Mouse (Mus musculus) neutrophil, adult 59 days (primary cell): ENCODE data around the gene Gm15155. TPM values are rescaled to one million over a fixed set of nuclear protein-coding genes. Genes with fewer than 3 reads are reported as not detected.

Experiments
- total RNA-seq, 2 experiments: library from RNA; stranded (reverse); gene quantifications; 1 replicate in 1 of 2; 2 replicates in 1 of 2; pipeline ENCODE4 v1.2.4; 2023

The Gm15155 gene
- not detected for total RNA-seq

DNA sequence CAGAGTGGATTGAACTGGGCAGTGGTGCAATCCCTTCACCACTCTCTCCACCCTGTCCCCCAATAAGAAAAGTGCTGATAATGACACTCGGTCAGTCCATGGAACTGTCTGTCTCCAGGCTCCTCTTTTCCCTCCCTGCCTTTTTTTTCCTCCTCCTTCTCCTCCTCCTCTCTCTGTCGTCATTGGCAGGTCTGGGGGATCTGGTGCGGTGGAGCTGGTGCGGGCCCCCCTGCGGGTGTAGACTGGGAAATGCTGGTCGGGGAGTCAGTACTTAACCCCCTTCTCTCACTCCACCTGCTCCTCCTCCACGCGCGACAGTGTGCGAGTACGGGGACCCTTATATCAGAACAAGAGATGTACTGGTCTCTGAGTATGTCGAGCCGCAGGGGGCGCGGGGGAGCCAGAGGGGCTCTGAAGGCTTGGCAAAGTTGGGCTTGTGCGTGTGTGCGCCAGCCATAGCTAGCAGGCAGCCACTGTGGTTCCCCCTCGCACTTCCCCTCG lies at the start of gene Gm15155:
TSS of gene Gm15155 (plus strand) at position 401 of the 501 bp plus-strand sequence.

GRCm38 (mm10) chrX:155623701-155624281 lies 750 bp upstream of the Gm15155 start, which contains the start of gene Ptchd1:
TSS of gene Ptchd1 (minus strand) at chrX:155623814.

Other genes starting within 250 kb of the Gm15155 start
- gene Ptchd1, start 927 bp upstream of the Gm15155 start, total RNA-seq, result under 1 TPM in 1 of 2 experiments, not detected in 1; 0.22 TPM